Mouse (Mus musculus) limb, embryonic 11.5 days (tissue): ENCODE measurements around the gene Cog2. TPM values are rescaled to one million over a fixed set of nuclear protein-coding genes. Genes with fewer than 3 reads are reported as not detected.

Experiments used
- ATAC-seq: fragments of 200-750 bp; cut with Nextera tagmentation; 2 replicates; pipeline ENCODE4 v1.8.0; 2017; ENCODE audit warnings: low read depth; ENCODE audit not compliant: insufficient number of reproducible peaks, low FRiP score, low TSS enrichment
- DNase-seq: peaks from one replicate; pipeline ENCODE4 v3.0.0-alpha.2; 2015; ENCODE audit warnings: low spot score
- H3K27ac ChIP-seq: fragments of 300-500 bp; sonication (generic); replicated peaks from 2 replicates; pipeline ENCODE4 v1.5.1; 2014; ENCODE audit warnings: low read depth, mild to moderate bottlenecking, low read length
- H3K27me3 ChIP-seq: fragments of 300-500 bp; sonication (generic); 2 replicates; pipeline ENCODE4 v1.6.1; 2014; ENCODE audit warnings: mild to moderate bottlenecking, low read length, mixed read lengths; ENCODE audit not compliant: control insufficient read depth, insufficient read depth
- H3K36me3 ChIP-seq: fragments of 300-500 bp; sonication (generic); 2 replicates; pipeline ENCODE4 v1.6.1; 2014; ENCODE audit warnings: mild to moderate bottlenecking, low read length, moderate library complexity, mixed read lengths; ENCODE audit not compliant: control insufficient read depth, insufficient read depth
- H3K4me1 ChIP-seq: fragments of 300-500 bp; sonication (generic); 2 replicates; pipeline ENCODE4 v1.6.1; 2014; ENCODE audit warnings: low read length, mixed read lengths; ENCODE audit not compliant: control insufficient read depth, insufficient read depth
- H3K4me2 ChIP-seq: fragments of 300-500 bp; sonication (generic); 2 replicates; pipeline ENCODE4 v1.6.1; 2014; ENCODE audit warnings: low read depth, mild to moderate bottlenecking, moderate library complexity; ENCODE audit not compliant: severe bottlenecking
- H3K4me3 ChIP-seq: fragments of 300-500 bp; sonication (generic); 2 replicates; pipeline ENCODE4 v1.5.1; 2014; ENCODE audit warnings: low read depth, low read length
- H3K9ac ChIP-seq: fragments of 300-500 bp; sonication (generic); 2 replicates; pipeline ENCODE4 v1.6.1; 2014; ENCODE audit warnings: mild to moderate bottlenecking, low read length
- H3K9me3 ChIP-seq: fragments of 300-500 bp; sonication (generic); 2 replicates; pipeline ENCODE4 v1.6.1; 2016; ENCODE audit warnings: low read length; ENCODE audit not compliant: control insufficient read depth
- WGBS: fragments of 180-500 bp; shearing (Covaris S2); extraction: QIAGEN DNeasy Blood & Tissue Kit; methylation state at CpG from one replicate; pipeline ENCODE4 v1.1.7; 2014; 5-methylcytosine and 5-hydroxymethylcytosine counted together
- polyA plus RNA-seq: library from polyadenylated mRNA; unstranded; fragments of >200 nt; fragmentation: Nextera tagmentation; extraction: Ambion mirVana; gene quantifications from 2 replicates; pipeline ENCODE4 v1.2.1, GENCODE M21; 2014

Cog2 gene
- polyA plus RNA-seq, 1 experiment from 2014 or later: 38.9 TPM

DNA sequence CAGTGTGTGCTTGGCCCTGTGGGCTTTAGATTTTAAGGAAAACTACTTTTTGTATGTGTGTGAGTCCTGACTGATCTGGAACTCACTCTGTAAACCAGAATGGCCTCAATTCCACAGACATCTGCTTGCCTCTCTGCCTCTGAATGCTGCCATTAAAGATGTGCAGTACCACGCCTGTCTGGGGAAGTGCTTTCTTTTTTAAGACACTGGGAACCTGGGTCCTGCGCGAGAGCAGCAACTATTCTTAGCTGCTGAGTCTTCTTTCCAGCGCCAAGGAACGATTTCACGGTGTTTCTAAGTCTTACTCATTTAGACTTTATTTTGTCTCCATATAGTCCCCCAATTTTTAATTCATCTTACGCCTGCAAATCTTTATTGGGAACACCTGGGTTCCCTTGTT, 26.2 kb downstream of the Cog2 start:
- no peak for ATAC-seq
- no peak overlapping the region for H3K9ac ChIP-seq
- no peaks in the 10 kb centered on the region for H3K9me3 ChIP-seq
- no peak overlapping the region for H3K4me2 ChIP-seq
- H3K27ac ChIP-seq: no peak overlapping the region
- no peak for DNase-seq
- WGBS: 94% methylated on average over 7 of the region's 7 CpGs
- peaks cover 19% of the 10 kb centered on the region for H3K36me3 ChIP-seq
- no peaks in the 10 kb centered on the region for H3K4me1 ChIP-seq
- H3K4me3 ChIP-seq: no peak overlapping the region
- H3K27me3 ChIP-seq: no peaks in the 10 kb centered on the region

DNA sequence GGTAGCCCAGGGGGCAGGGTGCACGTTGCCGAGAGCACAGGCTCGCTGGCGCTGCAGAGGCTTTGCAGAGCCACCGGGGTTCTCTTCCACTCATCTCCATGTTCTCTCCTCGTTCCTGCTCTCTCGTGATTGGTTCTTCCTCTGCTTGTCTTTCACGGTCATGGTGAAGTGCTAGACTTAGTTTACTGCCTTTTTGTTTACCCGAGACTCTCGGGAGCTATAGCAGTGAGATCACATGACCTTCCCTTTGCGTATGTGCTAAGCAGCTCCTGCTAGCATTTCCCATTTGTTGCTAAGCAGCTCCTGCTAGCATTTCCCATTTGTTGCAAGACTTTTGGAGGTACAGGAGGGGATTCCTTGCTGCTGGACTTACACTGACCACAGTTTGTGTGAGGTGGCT, 26.7 kb downstream of the Cog2 start:
- DNase-seq: no peak
- WGBS: 56% methylated on average over 11 of the region's 11 CpGs
- H3K27ac ChIP-seq: no peak overlapping the region
- no peak overlapping the region for H3K4me2 ChIP-seq
- no peak overlapping the region for H3K4me3 ChIP-seq
- H3K36me3 ChIP-seq: peaks cover 22% of the 10 kb centered on the region
- H3K4me1 ChIP-seq: no peaks in the 10 kb centered on the region
- ATAC-seq: no peak
- no peaks in the 10 kb centered on the region for H3K9me3 ChIP-seq
- no peak overlapping the region for H3K9ac ChIP-seq
- no peaks in the 10 kb centered on the region for H3K27me3 ChIP-seq

DNA sequence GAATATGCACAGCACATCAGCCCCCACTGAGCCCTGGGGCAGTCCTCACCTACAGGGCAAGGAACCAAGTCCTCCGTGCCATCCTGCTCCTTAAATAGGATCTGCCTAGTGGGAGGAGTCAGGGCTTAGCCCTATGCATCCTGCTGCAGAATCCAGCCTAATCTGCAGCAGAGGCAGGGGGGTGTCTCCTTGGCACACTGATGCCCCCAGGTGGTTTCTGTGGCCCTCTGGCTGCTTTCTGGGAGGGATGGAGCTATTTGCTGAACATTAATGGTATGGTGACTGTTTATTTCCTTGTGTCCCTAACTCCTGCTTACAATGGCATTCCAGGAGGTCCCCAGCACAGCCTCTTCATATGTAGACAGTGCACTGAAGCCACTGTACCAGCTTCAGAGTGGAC, 27.6 kb downstream of the Cog2 start:
- no peak overlapping the region for H3K4me3 ChIP-seq
- H3K36me3 ChIP-seq: peaks cover 24% of the 10 kb centered on the region
- H3K4me1 ChIP-seq: no peaks in the 10 kb centered on the region
- no peaks in the 10 kb centered on the region for H3K27me3 ChIP-seq
- WGBS: 80% methylated on average over 1 of the region's 1 CpGs
- H3K27ac ChIP-seq: no peak overlapping the region
- no peak overlapping the region for H3K4me2 ChIP-seq
- DNase-seq (no peak), ATAC-seq (no peak)
- H3K9ac ChIP-seq: no peak overlapping the region
- no peaks in the 10 kb centered on the region for H3K9me3 ChIP-seq

DNA sequence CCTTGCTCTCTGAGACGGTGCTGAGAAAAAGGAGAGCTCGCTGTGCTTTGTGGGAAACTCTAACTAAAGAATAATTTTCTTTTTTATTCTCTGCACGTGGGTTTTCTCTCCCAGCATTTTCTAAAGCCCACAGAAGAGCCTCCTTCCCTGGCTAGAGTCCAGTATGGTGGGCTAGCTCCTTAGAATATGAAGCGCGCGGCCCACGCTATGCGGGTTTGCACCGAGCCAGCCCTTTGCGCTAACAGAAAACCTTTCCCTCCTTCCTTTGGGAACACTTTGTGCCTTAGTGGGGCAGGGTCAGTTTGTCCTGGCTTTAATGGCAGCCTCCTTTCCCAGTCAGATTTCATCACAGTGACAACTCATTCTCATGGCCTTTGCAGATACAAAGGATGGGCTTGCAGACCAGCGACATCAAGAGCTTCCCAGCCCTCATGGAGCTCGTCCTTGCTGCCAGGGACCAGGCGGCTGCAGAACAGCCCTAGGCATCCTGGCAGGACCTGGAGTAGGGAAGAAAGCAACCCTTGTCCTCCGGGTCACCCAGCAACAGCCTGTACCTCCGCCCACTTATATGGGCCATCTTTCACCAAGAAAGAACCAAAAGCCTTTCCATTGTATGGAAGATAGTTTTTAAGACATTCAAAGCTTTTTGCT, 30.6 kb downstream of the Cog2 start:
- WGBS: 92% methylated on average over 15 of the region's 15 CpGs
- no peaks in the 10 kb centered on the region for H3K4me1 ChIP-seq
- H3K9me3 ChIP-seq: no peaks in the 10 kb centered on the region
- ATAC-seq (no peak), DNase-seq (no peak)
- no peak overlapping the region for H3K4me3 ChIP-seq
- no peak overlapping the region for H3K4me2 ChIP-seq
- no peak overlapping the region for H3K9ac ChIP-seq
- no peaks in the 10 kb centered on the region for H3K27me3 ChIP-seq
- H3K27ac ChIP-seq: no peak overlapping the region
- H3K36me3 ChIP-seq: peaks cover 21% of the 10 kb centered on the region

DNA sequence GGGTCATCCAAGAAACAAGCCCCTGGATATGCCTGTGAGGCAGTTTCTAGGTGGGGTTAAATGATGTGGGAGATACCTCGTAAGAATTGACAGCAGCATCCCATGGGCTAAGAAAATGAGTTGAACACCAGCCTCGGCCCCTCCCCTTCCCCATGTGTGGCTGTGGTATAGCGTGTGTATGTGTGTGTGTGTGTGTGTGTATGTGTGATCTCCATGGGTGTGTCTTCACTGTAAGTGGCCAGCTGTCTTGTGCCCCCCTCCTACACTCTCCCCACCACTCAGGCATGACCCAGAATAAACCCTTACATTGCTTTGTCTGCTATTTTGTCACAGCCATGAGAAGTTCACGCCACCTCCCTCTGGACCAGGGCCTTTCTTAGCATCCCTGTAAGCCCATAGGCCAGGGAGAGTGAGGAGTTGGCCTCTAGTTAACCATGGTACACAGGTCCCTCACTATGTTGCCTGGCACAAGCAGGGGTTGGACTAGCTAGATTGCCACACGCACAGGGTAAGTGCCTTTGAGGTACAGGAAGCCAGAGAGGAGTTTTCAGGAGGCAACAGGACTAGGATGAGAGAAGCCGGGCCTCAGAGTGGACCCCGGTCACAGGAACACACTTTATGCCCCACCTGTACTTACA, 34.7 kb downstream of the Cog2 start:
- no peaks in the 10 kb centered on the region for H3K9me3 ChIP-seq
- DNase-seq (no peak), ATAC-seq (no peak)
- H3K9ac ChIP-seq: no peak overlapping the region
- H3K27ac ChIP-seq: no peak overlapping the region
- no peaks in the 10 kb centered on the region for H3K27me3 ChIP-seq
- 94% methylated on average over 7 of the region's 7 CpGs for WGBS
- no peak overlapping the region for H3K4me2 ChIP-seq
- peaks cover 14% of the 10 kb centered on the region for H3K36me3 ChIP-seq
- H3K4me3 ChIP-seq: no peak overlapping the region
- no peaks in the 10 kb centered on the region for H3K4me1 ChIP-seq

DNA sequence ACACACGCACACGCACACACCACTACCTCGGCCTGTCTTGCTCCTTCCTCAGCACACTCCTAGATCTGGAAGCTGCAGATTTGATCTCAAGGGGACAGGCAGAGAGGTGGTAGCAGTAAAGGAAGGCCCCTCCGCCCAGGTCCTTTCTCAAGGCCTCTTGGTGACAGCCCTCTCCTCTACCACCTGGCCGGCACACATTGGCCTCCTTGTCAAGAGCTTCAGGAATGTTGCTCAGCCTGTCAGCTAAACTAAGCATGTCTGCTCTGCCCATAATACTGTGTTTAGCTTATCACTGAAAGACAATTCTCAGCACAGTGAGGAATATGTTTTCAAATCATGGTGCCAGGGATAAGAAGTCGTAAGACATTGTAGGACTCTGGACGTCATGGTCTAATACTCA, 35.6 kb downstream of the Cog2 start:
- ATAC-seq (no peak), DNase-seq (no peak)
- no peaks in the 10 kb centered on the region for H3K9me3 ChIP-seq
- no peak overlapping the region for H3K4me2 ChIP-seq
- H3K27me3 ChIP-seq: no peaks in the 10 kb centered on the region
- H3K36me3 ChIP-seq: peaks cover 11% of the 10 kb centered on the region; the same call in 1 of the 2 replicates
- no peak overlapping the region for H3K4me3 ChIP-seq
- H3K27ac ChIP-seq: no peak overlapping the region
- H3K4me1 ChIP-seq: no peaks in the 10 kb centered on the region
- 91% methylated on average over 7 of the region's 7 CpGs for WGBS
- H3K9ac ChIP-seq: no peak overlapping the region

DNA sequence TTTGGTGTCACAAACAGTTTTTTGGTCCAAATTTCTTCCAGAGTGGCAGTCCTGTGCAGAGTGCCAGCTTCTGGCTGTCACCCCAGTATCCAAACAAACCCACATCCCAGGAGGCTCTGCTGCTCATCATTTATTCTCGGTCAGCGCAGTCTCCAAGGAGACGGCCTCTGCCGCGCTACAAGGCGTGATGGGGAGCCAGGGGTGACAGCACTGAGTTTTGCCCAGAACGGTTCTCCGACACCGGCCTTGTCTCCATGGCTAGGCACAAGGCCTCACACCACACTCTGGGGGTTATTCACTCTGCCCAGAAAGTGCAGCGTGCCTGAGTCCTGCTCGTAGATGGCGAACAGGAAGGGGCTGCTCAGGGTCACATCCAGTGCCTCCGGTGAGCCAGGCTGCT, 36.1 kb downstream of the Cog2 start:
- Histone ChIP-seq H3K9ac (no peak overlapping the region), H3K4me1 (no peaks in the 10 kb centered on the region), H3K4me3 (no peak overlapping the region), H3K27me3 (no peaks in the 10 kb centered on the region), H3K9me3 (no peaks in the 10 kb centered on the region), H3K36me3 (peaks cover 7% of the 10 kb centered on the region; the same call in 1 of the 2 replicates), H3K4me2 (no peak overlapping the region), H3K27ac (no peak overlapping the region)
- ATAC-seq (no peak), DNase-seq (no peak)
- WGBS: 91% methylated on average over 13 of the region's 13 CpGs

DNA sequence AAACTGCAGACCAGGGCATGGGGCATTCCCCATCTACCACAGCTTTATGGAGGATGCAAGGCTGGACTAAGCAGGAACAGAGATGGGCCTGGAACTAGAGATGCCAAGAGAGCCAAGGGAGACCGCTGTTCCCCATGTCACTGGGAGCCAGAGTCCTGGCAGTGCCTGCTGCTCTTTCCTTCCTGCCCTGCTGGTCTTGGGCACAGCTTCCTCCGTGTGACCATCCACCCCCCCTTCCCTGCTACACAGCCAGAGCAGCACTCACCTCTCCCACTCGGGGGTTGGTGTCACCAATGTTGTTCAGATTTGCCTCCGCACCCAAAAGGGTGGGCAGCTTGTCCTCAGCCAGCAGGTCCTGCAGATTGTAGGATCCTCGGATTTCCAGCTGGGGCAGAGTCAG, 36.9 kb downstream of the Cog2 start:
- WGBS: 69% methylated on average over 5 of the region's 5 CpGs
- ATAC-seq: no peak
- H3K27me3 ChIP-seq: no peaks in the 10 kb centered on the region

DNA sequence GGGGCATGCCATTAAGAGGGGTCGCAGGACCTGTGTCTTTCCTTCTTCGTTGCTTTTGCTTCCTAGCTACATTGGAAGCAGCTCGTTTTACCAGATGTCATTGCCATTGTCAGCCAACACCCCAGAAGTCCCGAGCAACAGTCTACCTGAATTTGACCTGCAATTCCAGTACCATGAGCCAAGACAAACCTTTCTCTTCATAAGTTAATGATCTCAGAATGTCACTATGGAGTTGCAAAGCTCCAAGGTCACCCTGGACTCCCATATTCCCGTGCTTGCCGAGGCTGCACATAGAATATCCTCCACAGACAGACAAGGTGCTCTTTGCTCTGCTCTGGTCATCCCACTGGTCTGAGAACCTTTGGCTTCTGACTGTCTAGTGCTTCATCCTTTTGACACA, 46.6 kb downstream of the Cog2 start:
- DNase-seq (no peak), ATAC-seq (no peak)
- no peaks in the 10 kb centered on the region for H3K4me1 ChIP-seq
- no peak overlapping the region for H3K9ac ChIP-seq
- H3K27me3 ChIP-seq: no peaks in the 10 kb centered on the region
- H3K4me3 ChIP-seq: no peak overlapping the region
- WGBS: 80% methylated on average over 6 of the region's 6 CpGs
- no peak overlapping the region for H3K27ac ChIP-seq
- no peaks in the 10 kb centered on the region for H3K36me3 ChIP-seq
- H3K4me2 ChIP-seq: no peak overlapping the region
- H3K9me3 ChIP-seq: no peaks in the 10 kb centered on the region

More for the DNA sequence above, 36.9 kb downstream of the Cog2 start:
- DNase-seq: no peak
- Histone ChIP-seq H3K4me1 (no peaks in the 10 kb centered on the region), H3K4me2 (no peak overlapping the region), H3K9ac (no peak overlapping the region), H3K9me3 (no peaks in the 10 kb centered on the region), H3K27ac (no peak overlapping the region), H3K36me3 (peaks cover 3% of the 10 kb centered on the region; the same call in 1 of the 2 replicates), H3K4me3 (no peak overlapping the region)
